Mouse (Mus musculus): ENCODE measurements at regions not wholly inside any gene's neighbourhood (a gene's known extent, or its start where the extent isn't known, plus 50 kb on each side); places are given as distances from the start of the nearest gene placed in this dataset.

- in situ Hi-C loops (cut with MboI, MseI), result no loop called here
Measured at GRCm38 (mm10) chr2:75311191-75311590, 347.9 kb upstream of the Hnrnpa3 start.

GRCm38 (mm10) chr2:75312246-75312645 is 346.8 kb upstream of the Hnrnpa3 start:
- in situ Hi-C loops (cut with MboI, MseI), result no loop called here

- in situ Hi-C loops (cut with MboI, MseI), result no loop called here
Measured at GRCm38 (mm10) chr2:75315341-75315740, 343.7 kb upstream of the Hnrnpa3 start.

- in situ Hi-C loops (cut with MboI, MseI), result no loop called here
Measured at GRCm38 (mm10) chr2:75318190-75318589, 340.9 kb upstream of the Hnrnpa3 start.

GRCm38 (mm10) chr2:75324146-75324749 is 334.8 kb upstream of the Hnrnpa3 start:
- in situ Hi-C loops (cut with MboI, MseI), result no loop called here

GRCm38 (mm10) chr2:75329598-75329997 is 329.5 kb upstream of the Hnrnpa3 start:
- in situ Hi-C loops (cut with MboI, MseI), result loop anchor here (5.0 kb wide), 2 partner anchors 87 to 253 kb away; no protein-coding TSS in a partner anchor

- in situ Hi-C loops (cut with MboI, MseI), result no loop called here
Measured at GRCm38 (mm10) chr2:75341310-75341709, 317.8 kb upstream of the Hnrnpa3 start.

- in situ Hi-C loops (cut with MboI, MseI), result no loop called here
Measured at GRCm38 (mm10) chr2:75341726-75342280, 317.3 kb upstream of the Hnrnpa3 start.

- in situ Hi-C loops (cut with MboI, MseI), result no loop called here
Measured at GRCm38 (mm10) chr2:75350902-75351301, 308.2 kb upstream of the Hnrnpa3 start.

- in situ Hi-C loops (cut with MboI, MseI), result no loop called here
Measured at GRCm38 (mm10) chr2:75351965-75352364, 307.1 kb upstream of the Hnrnpa3 start.

GRCm38 (mm10) chr2:75352564-75352963 is 306.5 kb upstream of the Hnrnpa3 start:
- in situ Hi-C loops (cut with MboI, MseI), result no loop called here

GRCm38 (mm10) chr2:75356691-75357375 is 302.2 kb upstream of the Hnrnpa3 start:
- in situ Hi-C loops (cut with MboI, MseI), result no loop called here

GRCm38 (mm10) chr2:75357516-75357915 is 301.5 kb upstream of the Hnrnpa3 start:
- in situ Hi-C loops (cut with MboI, MseI), result no loop called here

GRCm38 (mm10) chr2:75360936-75361335 is 298.1 kb upstream of the Hnrnpa3 start:
- in situ Hi-C loops (cut with MboI, MseI), result no loop called here

- in situ Hi-C loops (cut with MboI, MseI), result no loop called here
Measured at GRCm38 (mm10) chr2:75376666-75377065, 282.4 kb upstream of the Hnrnpa3 start.

GRCm38 (mm10) chr2:75385551-75386263 is 273.4 kb upstream of the Hnrnpa3 start:
- in situ Hi-C loops (cut with MboI, MseI), result no loop called here

GRCm38 (mm10) chr2:75386636-75387035 is 272.4 kb upstream of the Hnrnpa3 start:
- in situ Hi-C loops (cut with MboI, MseI), result no loop called here

- in situ Hi-C loops (cut with MboI, MseI), result no loop called here
Measured at GRCm38 (mm10) chr2:75392041-75392440, 267.0 kb upstream of the Hnrnpa3 start.

- in situ Hi-C loops (cut with MboI, MseI), result no loop called here
Measured at GRCm38 (mm10) chr2:75394928-75395673, 264.0 kb upstream of the Hnrnpa3 start.

GRCm38 (mm10) chr2:75396016-75396415 is 263.0 kb upstream of the Hnrnpa3 start:
- in situ Hi-C loops (cut with MboI, MseI), result no loop called here

- in situ Hi-C loops (cut with MboI, MseI), result loop anchor here (25.0 kb wide), 1 partner anchor 1588 kb away; no protein-coding TSS in a partner anchor
Measured at GRCm38 (mm10) chr2:75400291-75400870, 258.7 kb upstream of the Hnrnpa3 start.

Data from T-helper 1 cell (primary cell).